Mouse (Mus musculus) erythroblast, embryonic 14.5 days (primary cell): ENCODE results near the gene Map3k12.

Experiments used
- GATA1 ChIP-seq: IDR thresholded peaks from 2 replicates; pipeline ENCODE4 v1.6.1; 2012; ENCODE audit warnings: low read length, inconsistent platforms, mixed read lengths
- TAL1 ChIP-seq: IDR thresholded peaks from 3 replicates; pipeline ENCODE4 v1.6.1; 2012; ENCODE audit warnings: low read length, inconsistent platforms, mixed read lengths

GRCm38 (mm10) chr15:102506464-102506830 is 10.4 kb downstream of the Map3k12 start:
- TF ChIP-seq GATA1 (no peak), TAL1 (no peak)
